Mouse (Mus musculus): ENCODE results near the gene Sec16b. TPM values are rescaled to one million over a fixed set of nuclear protein-coding genes. Genes with fewer than 3 reads are reported as not detected.

Gene Sec16b
- total RNA-seq, 2 experiments from 2014 or later: 0.54 to 1.2 TPM

GRCm38 (mm10) chr1:157554686-157555530 lies 48.4 kb downstream of the Sec16b start:
- ATAC-seq (replicated peaks; ENCODE audit: poor library complexity): peak; percentile 38

- no peak for ATAC-seq (replicated peaks; ENCODE audit: poor library complexity)
Measured at GRCm38 (mm10) chr1:157555738-157556137, 49.2 kb downstream of the Sec16b start.

- ATAC-seq (replicated peaks; ENCODE audit: poor library complexity): no peak
Measured at GRCm38 (mm10) chr1:157556439-157556838, 49.9 kb downstream of the Sec16b start.

- ATAC-seq (replicated peaks; ENCODE audit: poor library complexity): no peak
Measured at GRCm38 (mm10) chr1:157558145-157558544, 51.6 kb downstream of the Sec16b start.

GRCm38 (mm10) chr1:157559986-157560385 lies 53.5 kb downstream of the Sec16b start:
- no peak for ATAC-seq (replicated peaks; ENCODE audit: poor library complexity)

GRCm38 (mm10) chr1:157560654-157561386 lies 54.3 kb downstream of the Sec16b start:
- peak; percentile 95 for ATAC-seq (replicated peaks; ENCODE audit: poor library complexity)

GRCm38 (mm10) chr1:157567819-157568218 lies 61.3 kb downstream of the Sec16b start:
- no peak for ATAC-seq (replicated peaks; ENCODE audit: poor library complexity)

- ATAC-seq (replicated peaks; ENCODE audit: poor library complexity): no peak
Measured at GRCm38 (mm10) chr1:157569263-157570090, 62.9 kb downstream of the Sec16b start.

GRCm38 (mm10) chr1:157575316-157575715 lies 68.8 kb downstream of the Sec16b start:
- ATAC-seq (replicated peaks; ENCODE audit: poor library complexity): no peak

- no peak for ATAC-seq (replicated peaks; ENCODE audit: poor library complexity)
Measured at GRCm38 (mm10) chr1:157578336-157578735, 71.8 kb downstream of the Sec16b start.

- ATAC-seq (replicated peaks; ENCODE audit: poor library complexity): no peak
Measured at GRCm38 (mm10) chr1:157586556-157586955, 80.0 kb downstream of the Sec16b start.

- no peak for ATAC-seq (replicated peaks; ENCODE audit: poor library complexity)
Measured at GRCm38 (mm10) chr1:157592039-157592438, 85.5 kb downstream of the Sec16b start.

- ATAC-seq (replicated peaks; ENCODE audit: poor library complexity): no peak
Measured at GRCm38 (mm10) chr1:157594561-157594960, 88.0 kb downstream of the Sec16b start.

- no peak for ATAC-seq (replicated peaks; ENCODE audit: poor library complexity)
Measured at GRCm38 (mm10) chr1:157595165-157595564, 88.6 kb downstream of the Sec16b start.

GRCm38 (mm10) chr1:157604513-157604912 lies 98.0 kb downstream of the Sec16b start:
- no peak for ATAC-seq (replicated peaks; ENCODE audit: poor library complexity)

Other genes with a start within 250 kb of the Sec16b start
- gene Rasal2, start 94.1 kb upstream of the Sec16b start, total RNA-seq (2015): 1.3 and 3.2 TPM in 2 replicates
- 1.7 and 2.0 TPM in 2 replicates for gene Rasal2, start 94.1 kb upstream of the Sec16b start, total RNA-seq (2017)
- gene Cryzl2, start 48.2 kb upstream of the Sec16b start, total RNA-seq (2015): 27.4 and 29.2 TPM in 2 replicates
- 12.2 and 18.6 TPM in 2 replicates for gene Cryzl2, start 48.2 kb upstream of the Sec16b start, total RNA-seq (2017)

Data from megakaryocyte progenitor cell, adult 5-6 weeks (primary cell).